Mouse (Mus musculus) T-helper 1 cell (primary cell): ENCODE measurements around the gene P2rx7.

Experiments used
- in situ Hi-C: fragments of 300-600 bp; cut with MboI, MseI; formaldehyde crosslinking; loops from one replicate; pipeline ENCODE4 v1.15.1; 2025; ENCODE audit warnings: high pct_unique_total_duplicates

The P2rx7 gene

GRCm38 (mm10) chr5:122690486-122690885 lies 46.8 kb downstream of the P2rx7 start:
- in situ Hi-C loops = no loop called here

- in situ Hi-C loops = no loop called here
Observed at GRCm38 (mm10) chr5:122693431-122694207, 49.9 kb downstream of the P2rx7 start.

GRCm38 (mm10) chr5:122695516-122695915 lies 51.8 kb downstream of the P2rx7 start:
- in situ Hi-C loops = no loop called here

- in situ Hi-C loops = no loop called here
Observed at GRCm38 (mm10) chr5:122698041-122698700, 54.5 kb downstream of the P2rx7 start.

- in situ Hi-C loops = no loop called here
Observed at GRCm38 (mm10) chr5:122698701-122699060, 55.0 kb downstream of the P2rx7 start.

GRCm38 (mm10) chr5:122700109-122700836 lies 56.6 kb downstream of the P2rx7 start:
- in situ Hi-C loops = no loop called here

- in situ Hi-C loops = no loop called here
Observed at GRCm38 (mm10) chr5:122700837-122701212, 57.1 kb downstream of the P2rx7 start.

GRCm38 (mm10) chr5:122702156-122702555 lies 58.4 kb downstream of the P2rx7 start:
- in situ Hi-C loops = no loop called here

- in situ Hi-C loops = no loop called here
Observed at GRCm38 (mm10) chr5:122703574-122703973, 59.9 kb downstream of the P2rx7 start.

- in situ Hi-C loops = no loop called here
Observed at GRCm38 (mm10) chr5:122704571-122704970, 60.9 kb downstream of the P2rx7 start.

GRCm38 (mm10) chr5:122705174-122705573 lies 61.5 kb downstream of the P2rx7 start:
- in situ Hi-C loops = no loop called here

- in situ Hi-C loops = no loop called here
Observed at GRCm38 (mm10) chr5:122706917-122707275, 63.2 kb downstream of the P2rx7 start.

GRCm38 (mm10) chr5:122707276-122708181 lies 63.8 kb downstream of the P2rx7 start, which contains the start of gene P2rx4:
P2rx4 (plus strand) TSS chr5:122707544.
- in situ Hi-C loops = no loop called here

- in situ Hi-C loops = no loop called here
Observed at GRCm38 (mm10) chr5:122708819-122709218, 65.1 kb downstream of the P2rx7 start.

GRCm38 (mm10) chr5:122715723-122716122 lies 72.0 kb downstream of the P2rx7 start:
- in situ Hi-C loops = no loop called here

GRCm38 (mm10) chr5:122716793-122717192 lies 73.1 kb downstream of the P2rx7 start:
- in situ Hi-C loops = no loop called here

- in situ Hi-C loops = no loop called here
Observed at GRCm38 (mm10) chr5:122718400-122718799, 74.7 kb downstream of the P2rx7 start.

GRCm38 (mm10) chr5:122719168-122719567 lies 75.5 kb downstream of the P2rx7 start:
- in situ Hi-C loops = no loop called here

- in situ Hi-C loops = no loop called here
Observed at GRCm38 (mm10) chr5:122725453-122725852, 81.7 kb downstream of the P2rx7 start.

- in situ Hi-C loops = no loop called here
Observed at GRCm38 (mm10) chr5:122726068-122726467, 82.4 kb downstream of the P2rx7 start.

GRCm38 (mm10) chr5:122726595-122726994 lies 82.9 kb downstream of the P2rx7 start:
- in situ Hi-C loops = no loop called here

- in situ Hi-C loops = no loop called here
Observed at GRCm38 (mm10) chr5:122727096-122727495, 83.4 kb downstream of the P2rx7 start.
